Mouse (Mus musculus) layer of hippocampus, adult 9-11 months (tissue): Measurements from ENCODE around the gene Apoe.

Experiments used
- DNase-seq: peaks from one replicate; pipeline ENCODE4 v3.0.0; 2022

Gene Apoe

GRCm38 (mm10) chr7:19698907-19699826 lies at the start of gene Apoe:
Apoe (minus strand) TSS chr7:19699188.
- DNase-seq: peak; percentile 91

DNA sequence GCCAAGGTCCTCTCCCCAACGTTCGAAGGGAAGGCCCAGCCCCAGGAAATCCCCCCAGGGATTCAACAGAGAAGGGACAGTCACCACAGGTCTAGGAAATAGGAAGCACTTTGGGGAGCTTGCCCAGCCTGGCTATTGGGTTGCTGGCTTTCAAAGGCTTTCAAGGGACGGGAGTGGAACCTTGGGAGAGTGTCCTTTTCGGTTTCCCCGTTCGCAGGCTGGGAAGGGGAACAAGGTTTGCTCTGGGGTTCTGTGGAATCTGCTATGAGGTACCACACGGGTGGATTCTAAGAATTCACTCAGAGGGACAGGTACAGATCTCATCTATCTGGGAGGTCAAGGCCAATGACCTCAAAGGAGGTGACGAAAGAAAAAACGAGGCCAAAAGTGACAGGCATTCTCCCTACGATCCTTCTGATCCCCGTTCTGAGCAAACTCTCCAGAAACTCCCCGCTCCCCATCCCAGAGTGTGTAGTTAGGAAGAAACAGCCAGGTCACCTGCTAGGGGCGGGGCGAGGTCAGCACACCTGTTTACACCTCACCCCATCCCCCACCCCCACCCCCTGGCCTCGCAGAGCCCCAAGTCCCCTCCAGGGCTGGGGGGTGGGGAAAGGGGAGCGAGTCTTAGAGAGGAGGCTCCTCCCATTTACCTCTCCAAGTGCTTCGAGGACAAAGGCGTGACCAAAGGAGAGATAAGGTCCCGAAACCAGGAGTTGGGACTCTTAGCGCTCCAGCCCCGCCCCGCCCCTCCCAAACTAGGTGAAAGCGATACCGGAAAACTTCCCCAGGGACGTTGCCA lies 48.6 kb upstream of the Apoe start:
- DNase-seq: no peak

DNA sequence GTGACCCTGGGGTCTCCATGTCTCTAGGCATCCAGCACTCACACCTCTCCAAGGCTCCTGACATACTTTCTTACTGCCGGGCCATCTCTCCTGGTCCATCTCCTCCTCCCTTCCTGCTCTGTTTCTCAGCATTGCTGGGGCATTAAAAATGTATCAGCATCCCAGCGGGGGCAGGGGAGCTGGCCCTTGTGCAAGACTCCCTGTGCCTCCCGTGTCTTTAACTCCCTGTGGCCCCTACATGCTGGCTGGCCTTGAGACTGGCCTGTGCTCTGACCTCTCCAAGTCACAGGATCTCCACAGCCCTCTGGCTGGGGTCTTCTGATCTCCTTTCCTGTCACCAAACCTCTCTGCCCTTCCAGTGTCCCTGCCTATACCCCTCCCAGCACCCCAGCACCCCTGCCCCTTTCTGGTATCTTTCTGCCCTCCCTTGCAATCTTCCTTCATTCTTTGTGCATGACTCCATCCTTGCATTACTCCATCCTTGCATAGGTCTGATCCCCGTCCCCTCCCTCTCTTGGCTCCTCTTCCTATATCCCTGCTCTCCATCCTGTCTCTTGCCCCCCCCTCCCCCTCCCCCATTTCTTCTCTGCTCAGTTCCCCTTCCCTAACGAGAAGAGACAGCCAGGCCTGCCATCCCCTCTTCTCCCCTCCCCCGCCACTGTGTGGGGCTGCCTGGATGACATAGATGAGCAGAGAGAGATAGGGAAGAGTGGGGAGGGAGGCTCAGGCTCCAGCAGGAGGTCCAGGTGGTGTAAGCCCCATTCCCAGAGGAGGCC lies 47.6 kb upstream of the Apoe start:
- DNase-seq: no peak

DNA sequence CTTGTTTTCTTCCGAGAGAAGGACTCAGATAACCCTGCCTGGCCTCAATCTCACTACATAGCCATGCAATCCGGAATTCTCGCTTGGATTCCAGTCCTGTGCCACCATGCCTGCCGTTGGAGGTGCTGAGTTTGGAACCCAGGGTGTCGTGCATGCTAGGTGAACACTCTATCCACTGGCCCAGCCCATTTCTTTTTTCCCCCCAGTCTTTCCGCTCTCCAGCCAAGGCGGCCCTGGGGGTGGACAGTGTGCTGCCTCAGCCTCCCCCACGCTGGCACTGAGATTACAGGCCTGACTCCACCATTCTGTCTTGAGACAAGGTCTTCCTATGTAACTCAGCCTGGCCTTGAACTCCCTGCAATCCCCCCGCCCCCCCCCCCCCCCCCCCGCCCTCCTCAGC lies 47.0 kb upstream of the Apoe start:
- no peak for DNase-seq

GRCm38 (mm10) chr7:19744590-19745385 lies 45.8 kb upstream of the Apoe start:
- DNase-seq: no peak

DNA sequence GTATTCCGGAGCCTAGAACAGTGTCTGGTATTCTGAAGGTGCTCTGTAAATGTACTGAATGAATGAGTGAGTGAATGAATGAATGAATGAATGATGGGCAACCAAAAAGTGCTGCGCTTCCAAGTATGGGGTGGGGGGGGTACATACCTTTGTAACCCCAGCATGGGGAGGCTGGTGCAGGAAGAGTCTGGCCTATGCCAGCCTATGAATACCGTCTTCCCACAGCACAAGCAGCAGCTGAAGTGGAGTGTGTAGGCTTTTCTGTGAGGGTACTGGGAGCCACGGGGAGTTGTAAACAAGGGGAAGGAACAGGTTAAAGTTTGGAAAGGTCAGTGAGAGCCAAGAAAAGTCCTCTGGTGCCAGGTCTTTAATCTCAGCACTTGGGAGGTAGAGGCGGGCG lies 44.8 kb upstream of the Apoe start:
- DNase-seq: no peak

DNA sequence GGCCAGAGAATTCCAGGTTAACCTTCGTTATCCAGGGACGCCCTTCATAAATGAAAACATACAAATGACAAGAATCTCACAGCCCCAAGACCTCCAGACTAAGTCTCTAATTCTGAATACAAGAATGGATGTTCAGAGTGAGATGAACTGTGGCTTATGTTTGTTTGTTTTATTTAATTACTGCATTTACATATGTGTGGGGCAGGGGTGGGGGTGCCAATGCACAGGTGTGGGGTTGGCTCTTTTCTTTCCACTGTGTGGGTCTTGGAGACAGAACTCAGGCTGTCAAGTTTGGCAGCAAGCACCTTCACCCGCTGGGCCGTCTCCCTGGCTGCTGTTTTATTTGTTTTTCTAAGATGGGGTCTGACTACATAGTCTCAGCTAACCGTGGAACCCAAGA lies 43.5 kb upstream of the Apoe start:
- DNase-seq: no peak

GRCm38 (mm10) chr7:19741329-19742031 lies 42.5 kb upstream of the Apoe start:
- no peak for DNase-seq

DNA sequence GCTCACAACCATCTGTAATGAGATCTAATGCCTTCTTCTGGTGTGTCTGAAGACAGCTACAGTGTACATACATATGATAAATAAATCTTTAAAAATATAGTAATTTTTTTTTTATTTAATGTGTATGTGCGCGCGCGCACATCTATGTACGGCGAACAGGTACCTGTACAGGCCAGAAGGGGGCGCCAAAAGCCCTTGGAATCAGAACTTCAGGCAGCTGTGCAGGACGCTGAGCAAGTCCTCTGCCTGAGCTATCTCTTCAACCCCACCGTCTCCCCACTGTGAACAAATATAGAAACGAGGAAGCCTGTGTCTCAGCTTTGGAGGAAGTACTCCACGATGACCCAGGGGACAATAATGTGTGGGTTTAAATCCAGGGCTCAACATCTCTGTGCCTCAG lies 41.3 kb upstream of the Apoe start:
- DNase-seq: no peak

- no peak for DNase-seq
These were observed 39.8 kb upstream of the Apoe start for GRCm38 (mm10) chr7:19738771-19739170.

DNA sequence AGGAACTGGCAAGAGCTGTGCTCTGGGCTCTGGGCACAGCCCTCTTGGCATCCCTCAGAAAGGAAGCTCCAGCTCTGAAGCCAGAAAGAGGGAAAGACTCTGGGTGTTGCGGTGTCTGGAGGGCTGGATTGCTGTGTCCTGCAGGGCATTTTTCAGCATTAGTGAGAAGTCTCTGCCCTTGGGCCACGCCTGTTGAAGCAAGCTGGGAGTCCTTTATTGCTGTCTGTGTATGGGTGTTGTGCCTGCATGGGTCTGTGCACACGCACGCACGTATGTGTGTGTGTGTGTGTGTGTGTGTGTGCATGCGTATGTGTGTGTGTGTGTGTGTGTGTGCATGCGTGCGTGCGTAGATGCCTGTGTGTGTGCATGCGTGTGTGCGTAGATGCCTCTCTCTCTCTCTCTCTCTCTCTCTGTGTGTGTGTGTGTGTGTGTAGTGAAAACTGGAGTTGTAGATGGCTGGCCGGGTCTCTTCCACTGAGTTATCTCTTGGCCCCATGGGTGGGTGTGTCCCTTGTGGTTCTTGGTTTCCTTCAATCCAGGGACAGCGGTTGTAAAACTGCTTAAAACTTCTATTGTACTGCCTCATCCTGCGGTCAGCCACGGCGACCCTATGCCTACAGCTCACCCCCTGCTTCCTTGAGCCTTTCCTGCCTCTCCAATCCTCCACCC lies 37.5 kb upstream of the Apoe start:
- DNase-seq: no peak

- no peak for DNase-seq
These were observed 35.2 kb upstream of the Apoe start for GRCm38 (mm10) chr7:19734178-19734666.

DNA sequence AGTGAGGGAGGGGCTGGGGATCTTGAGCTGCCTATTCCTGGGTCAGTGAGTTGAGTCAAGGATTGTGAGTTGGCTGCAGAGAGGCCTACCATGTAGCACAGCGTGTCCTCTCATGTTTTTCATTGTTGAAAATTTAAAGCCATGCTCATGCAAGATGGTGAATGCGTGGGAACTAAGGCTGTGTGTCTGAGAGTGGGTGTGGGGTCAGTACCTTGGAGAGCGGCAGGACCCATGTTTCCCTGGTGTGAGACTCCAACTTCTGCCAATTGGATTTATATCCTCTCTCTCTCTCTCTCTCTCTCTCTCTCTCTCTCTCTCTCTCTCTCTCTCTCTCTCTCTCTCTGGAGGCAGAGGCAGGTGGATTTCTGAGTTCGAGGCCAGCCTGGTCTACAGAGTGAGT lies 27.6 kb upstream of the Apoe start:
- DNase-seq: no peak

DNA sequence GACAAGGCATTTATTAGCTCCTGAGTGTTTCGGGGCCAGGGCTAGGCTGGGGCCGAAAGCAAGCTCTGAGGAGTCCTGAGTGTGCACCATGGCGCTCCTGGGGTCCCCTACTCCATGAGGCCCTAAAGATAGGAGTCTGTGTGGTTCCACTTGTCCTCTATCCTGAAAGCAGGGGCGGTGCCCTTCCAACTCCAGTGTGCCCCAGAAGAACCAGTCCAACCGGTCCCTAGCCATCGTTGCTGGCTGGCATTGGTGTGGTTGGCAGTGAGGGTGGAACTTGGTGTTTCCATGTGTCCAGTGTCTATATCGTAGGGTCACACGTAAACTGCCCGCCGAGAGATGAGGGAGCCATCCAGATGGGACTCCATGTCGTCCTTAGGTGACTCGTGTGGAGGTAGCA lies 25.2 kb upstream of the Apoe start:
- DNase-seq: no peak

GRCm38 (mm10) chr7:19722754-19723195 lies 23.8 kb upstream of the Apoe start:
- DNase-seq: no peak

DNA sequence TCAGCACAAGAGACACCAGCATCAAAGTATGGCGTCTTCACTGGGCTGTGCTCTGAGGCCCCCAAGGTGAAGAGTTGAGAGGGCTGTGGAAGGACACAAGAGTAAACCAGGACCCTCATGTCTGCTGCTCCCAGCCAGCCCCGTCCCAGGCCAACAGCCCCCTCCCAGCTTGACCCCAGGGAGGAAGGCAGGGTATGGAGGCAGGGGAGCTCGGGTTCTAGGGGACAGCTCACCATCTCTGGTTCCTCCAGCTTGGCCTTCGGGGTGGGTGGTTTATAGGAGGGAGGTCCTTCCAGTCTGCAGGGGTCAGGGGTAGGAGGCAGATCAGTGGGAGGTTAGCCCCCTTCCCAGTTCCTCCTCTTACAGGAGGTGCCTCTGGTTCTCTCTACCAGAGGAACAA lies 20.2 kb upstream of the Apoe start:
- DNase-seq: no peak

GRCm38 (mm10) chr7:19718297-19718952 lies 19.4 kb upstream of the Apoe start:
- no peak for DNase-seq

DNA sequence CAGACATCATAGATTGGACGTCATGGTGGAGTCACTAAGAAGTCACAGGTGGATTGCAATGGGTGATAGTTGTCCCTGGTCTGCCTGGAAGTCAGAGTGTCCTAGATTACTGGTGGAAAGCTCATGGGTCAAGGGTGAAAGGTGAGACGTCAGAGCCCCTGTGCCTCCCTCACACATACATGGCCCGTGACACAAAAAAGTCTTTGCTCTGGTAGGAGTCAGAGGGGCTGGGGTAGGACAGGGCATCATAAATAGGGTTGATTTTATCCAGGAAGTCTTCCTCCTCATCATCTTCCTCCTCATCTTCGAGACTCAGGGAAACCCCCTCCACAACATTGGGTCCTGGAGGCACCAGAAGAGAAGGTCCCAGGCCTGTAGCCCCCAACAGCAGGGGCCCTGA lies 18.4 kb upstream of the Apoe start:
- DNase-seq: no peak

GRCm38 (mm10) chr7:19716822-19717221 lies 17.8 kb upstream of the Apoe start:
- no peak for DNase-seq

DNA sequence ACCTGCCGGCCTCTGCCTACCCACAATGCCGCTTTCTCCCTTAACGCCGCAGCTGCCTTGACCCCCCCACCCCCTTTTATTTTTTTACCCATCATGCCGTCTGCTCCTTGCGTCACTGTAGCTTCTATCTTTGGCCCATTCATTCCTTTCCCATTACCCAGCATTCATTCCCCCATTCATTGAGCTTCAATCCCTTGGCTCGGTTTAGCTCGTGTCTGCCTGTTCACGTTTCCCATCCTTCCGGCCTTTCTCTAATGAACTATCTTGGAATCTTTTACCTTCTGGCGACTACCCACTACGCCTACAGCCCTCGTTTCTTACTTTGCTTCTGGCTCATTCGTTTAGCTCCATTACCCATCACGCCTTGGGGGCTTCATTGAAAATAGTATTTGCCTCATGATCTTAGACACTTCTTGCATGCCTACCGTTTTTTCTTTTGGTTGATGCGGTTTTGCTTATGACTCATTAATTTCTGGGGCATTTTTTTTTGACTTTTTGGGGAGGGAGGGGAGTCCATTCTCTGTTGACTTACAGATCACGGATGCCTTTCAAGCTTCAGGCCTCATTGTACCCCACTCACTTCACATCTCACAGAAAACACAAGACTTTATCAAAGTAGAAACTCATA lies 17.2 kb upstream of the Apoe start:
- DNase-seq: no peak
